Mouse (Mus musculus) midbrain, embryonic 14.5 days (tissue): Measurements from ENCODE around the gene H2-M10.5. TPM values are rescaled to one million over a fixed set of nuclear protein-coding genes. Genes with fewer than 3 reads are reported as not detected.
"Not testable (repeated sequence)": the region's sequence is repeated elsewhere in the genome, so short reads cannot be mapped to it uniquely, and the experiment has no call there.

Experiments
- ATAC-seq: fragments of 200-750 bp; cut with Nextera tagmentation; 2 replicates; pipeline ENCODE4 v1.8.0; 2017; ENCODE audit warnings: moderate number of reproducible peaks, moderate library complexity; ENCODE audit not compliant: low FRiP score, low TSS enrichment
- DNase-seq: peaks from one replicate; pipeline ENCODE4 v3.0.0-alpha.2; 2015
- H3K27ac ChIP-seq: fragments of 300-500 bp; sonication (generic); replicated peaks from 2 replicates; pipeline ENCODE4 v1.5.1; 2014; ENCODE audit warnings: mild to moderate bottlenecking, low read depth, low read length, moderate library complexity
- H3K27me3 ChIP-seq: fragments of 300-500 bp; sonication (generic); 2 replicates; pipeline ENCODE4 v1.6.1; 2014; ENCODE audit warnings: low read length, control low read depth, mixed read lengths; ENCODE audit not compliant: control insufficient read depth, insufficient read depth
- H3K36me3 ChIP-seq: fragments of 300-500 bp; sonication (generic); 2 replicates; pipeline ENCODE4 v1.6.1; 2014; ENCODE audit warnings: low read length, control low read depth; ENCODE audit not compliant: control insufficient read depth, insufficient read depth
- H3K4me1 ChIP-seq: fragments of 300-500 bp; sonication (generic); 2 replicates; pipeline ENCODE4 v1.6.1; 2014; ENCODE audit warnings: mild to moderate bottlenecking, antibody characterized with exemption, low read length, control low read depth; ENCODE audit not compliant: control insufficient read depth, insufficient read depth
- H3K4me2 ChIP-seq: fragments of 300-500 bp; sonication (generic); 2 replicates; pipeline ENCODE4 v1.6.1; 2014; ENCODE audit warnings: mild to moderate bottlenecking, low read length, moderate library complexity
- H3K4me3 ChIP-seq: fragments of 300-500 bp; sonication (generic); replicated peaks from 2 replicates; pipeline ENCODE4 v1.5.1; 2014; ENCODE audit warnings: low read depth, low read length
- H3K9ac ChIP-seq: fragments of 300-500 bp; sonication (generic); replicated peaks from 2 replicates; pipeline ENCODE4 v1.6.1; 2014; ENCODE audit warnings: mild to moderate bottlenecking, low read length, moderate library complexity
- H3K9me3 ChIP-seq: fragments of 300-500 bp; sonication (generic); 2 replicates; pipeline ENCODE4 v1.6.1; 2016; ENCODE audit warnings: low read length, control low read depth, mixed read lengths; ENCODE audit not compliant: control insufficient read depth
- WGBS: fragments of 180-500 bp; shearing (Covaris S2); extraction: QIAGEN DNeasy Blood & Tissue Kit; methylation state at CpG from one replicate; pipeline ENCODE4 v1.1.7; 2014; 5-methylcytosine and 5-hydroxymethylcytosine counted together
- polyA plus RNA-seq: library from polyadenylated mRNA; unstranded; fragments of >200 nt; fragmentation: Nextera tagmentation; extraction: Ambion mirVana; gene quantifications from 2 replicates; pipeline ENCODE4 v1.2.1, GENCODE M21; 2014

The H2-M10.5 gene
- not detected in 2 replicates for polyA plus RNA-seq

DNA sequence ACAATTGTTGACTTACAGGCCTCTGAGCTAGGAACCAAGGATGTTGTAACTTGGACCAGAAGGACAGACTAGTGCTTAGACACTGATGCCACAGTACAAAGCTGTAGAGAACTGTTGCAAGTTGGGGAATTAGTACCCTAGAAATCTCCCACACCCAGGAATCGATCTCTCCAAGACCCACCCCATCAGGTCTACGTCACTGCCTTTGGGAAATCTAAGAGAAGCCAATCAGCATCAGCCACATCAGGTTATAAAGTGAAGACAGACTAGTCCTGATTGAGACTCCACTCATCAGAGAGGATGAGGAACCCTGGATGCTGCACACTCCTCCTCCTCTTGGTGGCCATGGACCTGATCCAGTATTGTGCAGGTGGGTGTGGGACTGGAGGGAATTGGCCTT, at the start of gene H2-M10.5:
Gene H2-M10.5 (plus strand): TSS at position 301 of the 400 bp plus-strand sequence.
- not testable (repeated sequence) for ATAC-seq, H3K4me1 ChIP-seq, H3K27me3 ChIP-seq, H3K27ac ChIP-seq, H3K36me3 ChIP-seq, H3K9ac ChIP-seq, H3K4me2 ChIP-seq, DNase-seq, H3K9me3 ChIP-seq, H3K4me3 ChIP-seq
- WGBS = 99% methylated on average over 2 of the region's 2 CpGs

- Histone ChIP-seq H3K27me3 (no peaks in the 10 kb centered on the region), H3K4me2 (no peak overlapping the region), H3K4me3 (no peak overlapping the region), H3K4me1 (no peaks in the 10 kb centered on the region), H3K9me3 (no peaks in the 10 kb centered on the region), H3K27ac (no peak overlapping the region), H3K9ac (no peak overlapping the region), H3K36me3 (no peaks in the 10 kb centered on the region)
- ATAC-seq (no peak), DNase-seq (peak; percentile 73)
- 24% methylated on average over 2 of the region's 2 CpGs for WGBS
Observed at GRCm38 (mm10) chr17:36726046-36726445, 46.7 kb upstream of the H2-M10.5 start.

GRCm38 (mm10) chr17:36763816-36764215, 8.9 kb upstream of the H2-M10.5 start:
- no peak overlapping the region for H3K4me2 ChIP-seq
- H3K4me1 ChIP-seq = no peaks in the 10 kb centered on the region
- H3K36me3 ChIP-seq = no peaks in the 10 kb centered on the region
- H3K27me3 ChIP-seq = no peaks in the 10 kb centered on the region
- H3K9me3 ChIP-seq = no peaks in the 10 kb centered on the region
- ATAC-seq (no peak), DNase-seq (peak; percentile 2)
- WGBS = 55% methylated on average over 2 of the region's 2 CpGs
- H3K27ac ChIP-seq = no peak overlapping the region
- H3K9ac ChIP-seq = no peak overlapping the region
- H3K4me3 ChIP-seq = no peak overlapping the region

DNA sequence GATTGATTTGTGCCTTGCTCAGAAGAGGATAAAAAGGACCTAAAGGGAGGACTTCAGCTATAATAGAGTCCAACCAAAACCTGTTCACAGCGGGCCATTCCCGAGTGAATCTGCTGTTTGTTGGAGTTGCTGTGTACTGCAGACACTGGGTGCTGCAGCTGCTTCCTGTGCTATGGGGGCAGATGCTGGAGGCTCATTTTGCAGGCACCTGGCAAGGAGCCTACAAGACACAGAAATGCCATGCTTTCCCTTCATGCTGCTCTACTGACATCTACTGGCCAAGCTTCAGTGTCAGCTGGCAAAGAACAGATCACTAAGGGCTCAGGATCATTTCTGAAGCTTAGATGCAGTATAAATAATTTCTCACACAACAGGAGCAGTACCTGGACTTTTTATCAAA, 8.5 kb upstream of the H2-M10.5 start:
- DNase-seq = peak; percentile 73
- H3K9me3 ChIP-seq, H3K36me3 ChIP-seq, H3K4me3 ChIP-seq, H3K4me1 ChIP-seq, ATAC-seq, H3K27me3 ChIP-seq, H3K27ac ChIP-seq, H3K9ac ChIP-seq, H3K4me2 ChIP-seq: not testable (repeated sequence)
- 29% methylated on average over 2 of the region's 2 CpGs for WGBS

GRCm38 (mm10) chr17:36765403-36765802, 7.3 kb upstream of the H2-M10.5 start:
- H3K4me1 ChIP-seq, H3K36me3 ChIP-seq, H3K9ac ChIP-seq, H3K27ac ChIP-seq, ATAC-seq, H3K4me2 ChIP-seq, DNase-seq, H3K9me3 ChIP-seq, H3K4me3 ChIP-seq, H3K27me3 ChIP-seq: not testable (repeated sequence)
- 70% methylated on average over 2 of the region's 2 CpGs for WGBS

DNA sequence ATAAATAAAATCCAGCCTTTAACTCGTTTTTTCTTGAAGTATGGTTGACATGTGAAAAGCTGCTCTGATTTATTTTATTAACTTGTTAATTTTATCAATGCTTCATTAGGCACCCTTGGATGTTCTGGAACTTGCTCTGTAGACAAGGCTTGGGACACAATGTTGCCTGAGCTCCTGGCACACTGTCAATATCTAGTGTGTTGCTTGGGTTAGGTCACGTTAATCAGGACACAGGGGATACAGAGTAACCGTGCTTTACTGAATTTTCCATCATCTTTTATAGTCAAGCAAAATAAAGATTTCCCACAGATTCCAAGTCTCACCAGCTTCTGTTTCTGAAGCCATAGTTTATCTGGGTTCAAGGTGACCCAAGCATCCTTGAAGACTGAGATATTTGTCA, 8.8 kb downstream of the H2-M10.5 start:
- Histone ChIP-seq H3K27me3 (no peaks in the 10 kb centered on the region), H3K27ac (no peak overlapping the region), H3K4me3 (no peak overlapping the region), H3K9ac (no peak overlapping the region), H3K4me2 (no peak overlapping the region), H3K4me1 (no peaks in the 10 kb centered on the region), H3K36me3 (no peaks in the 10 kb centered on the region), H3K9me3 (no peaks in the 10 kb centered on the region)
- WGBS = 70% methylated on average over 3 of the region's 3 CpGs
- DNase-seq (no peak), ATAC-seq (no peak)

- H3K36me3 ChIP-seq, H3K27me3 ChIP-seq, H3K9ac ChIP-seq, H3K4me3 ChIP-seq, ATAC-seq, H3K9me3 ChIP-seq, H3K27ac ChIP-seq, H3K4me1 ChIP-seq, H3K4me2 ChIP-seq: not testable (repeated sequence)
- DNase-seq = peak; percentile 55
- WGBS = 40% methylated on average over 1 of the region's 1 CpGs
Observed at GRCm38 (mm10) chr17:36786483-36786886, 13.8 kb downstream of the H2-M10.5 start.

- Histone ChIP-seq H3K9me3 (no peaks in the 10 kb centered on the region), H3K9ac (no peak overlapping the region), H3K27ac (no peak overlapping the region), H3K36me3 (no peaks in the 10 kb centered on the region), H3K27me3 (no peaks in the 10 kb centered on the region), H3K4me3 (no peak overlapping the region), H3K4me2 (no peak overlapping the region), H3K4me1 (no peaks in the 10 kb centered on the region)
- WGBS = 82% methylated on average over 2 of the region's 2 CpGs
- ATAC-seq (no peak), DNase-seq (no peak)
Observed at GRCm38 (mm10) chr17:36788351-36788750, 15.6 kb downstream of the H2-M10.5 start.

DNA sequence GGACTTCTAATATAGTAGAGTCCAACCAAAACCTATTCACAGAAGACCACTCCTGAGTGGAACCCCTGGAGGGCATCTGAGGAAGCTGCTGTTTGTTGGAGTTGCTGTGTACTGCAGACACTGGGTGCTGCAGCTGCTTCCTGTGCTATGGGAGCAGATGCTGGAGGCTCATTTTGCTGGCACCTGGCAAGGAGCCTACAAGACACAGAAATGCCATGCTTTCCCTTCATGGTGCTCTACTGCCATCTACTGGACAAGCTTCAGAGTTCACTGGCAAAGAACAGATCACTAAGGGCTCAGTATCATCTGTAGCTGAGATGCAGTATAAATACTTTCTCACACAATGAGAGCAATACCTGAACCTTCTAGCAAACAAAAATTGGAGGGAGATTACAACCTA, 16.1 kb downstream of the H2-M10.5 start:
- H3K36me3 ChIP-seq, H3K4me2 ChIP-seq, H3K9ac ChIP-seq, H3K4me1 ChIP-seq, H3K27ac ChIP-seq, H3K9me3 ChIP-seq, H3K4me3 ChIP-seq, H3K27me3 ChIP-seq: not testable (repeated sequence)
- DNase-seq = peak; percentile 95
- ATAC-seq = peak; percentile 67
